Mouse (Mus musculus): Measurements from ENCODE around the gene Itpk1. TPM values are rescaled to one million over a fixed set of nuclear protein-coding genes. Genes with fewer than 3 reads are reported as not detected.
A peak's percentile ranks its signal among the peaks of the same experiment; 100 is the strongest.

The Itpk1 gene
- polyA plus RNA-seq, 1 experiment: 44.0 TPM

- Histone ChIP-seq H3K9ac (ENCODE audit: low read depth, poor library complexity, severe bottlenecking) (peak overlapping the region; percentile 80), H3K27ac (ENCODE audit: insufficient read depth, low read length) (0 out of 2 replicates have a peak overlapping the region, but pooled peaks have one; percentile 2), H3K4me3 (ENCODE audit: low read depth, low read length) (peak overlapping the region; percentile 99), H3K9me3 (replicated peaks; ENCODE audit: control insufficient read depth, insufficient read depth, low read length, poor library complexity, severe bottlenecking) (no peaks in the 10 kb centered on the region), H3K36me3 (ENCODE audit: control insufficient read depth, insufficient read depth, low read length, poor library complexity, severe bottlenecking) (no peaks in the 10 kb centered on the region), H3K4me1 (ENCODE audit: control insufficient read depth, insufficient read depth, low read length) (peaks cover 15% of the 10 kb centered on the region), H3K27me3 (ENCODE audit: control insufficient read depth, insufficient read depth, low read length, poor library complexity, severe bottlenecking) (no peaks in the 10 kb centered on the region)
- no peak for TF ChIP-seq CTCF (IDR thresholded peaks at IDR 0.05; ENCODE audit: low read depth, low read length)
- TF ChIP-seq POLR2A (IDR thresholded peaks at IDR 0.05; ENCODE audit: insufficient read depth, low read length): no peak
Observed at GRCm38 (mm10) chr12:102703921-102704408, 765 bp downstream of the Itpk1 start.

GRCm38 (mm10) chr12:102703441-102703840 is 1.3 kb downstream of the Itpk1 start:
- Histone ChIP-seq H3K9ac (ENCODE audit: low read depth, poor library complexity, severe bottlenecking) (peak overlapping the region; percentile 80), H3K27ac (ENCODE audit: insufficient read depth, low read length) (0 out of 2 replicates have a peak overlapping the region, but pooled peaks have one; percentile 8), H3K9me3 (replicated peaks; ENCODE audit: control insufficient read depth, insufficient read depth, low read length, poor library complexity, severe bottlenecking) (no peaks in the 10 kb centered on the region), H3K27me3 (ENCODE audit: control insufficient read depth, insufficient read depth, low read length, poor library complexity, severe bottlenecking) (no peaks in the 10 kb centered on the region), H3K36me3 (ENCODE audit: control insufficient read depth, insufficient read depth, low read length, poor library complexity, severe bottlenecking) (no peaks in the 10 kb centered on the region), H3K4me1 (ENCODE audit: control insufficient read depth, insufficient read depth, low read length) (peaks cover 16% of the 10 kb centered on the region), H3K4me3 (ENCODE audit: low read depth, low read length) (peak overlapping the region; percentile 99)
- TF ChIP-seq CTCF (IDR thresholded peaks at IDR 0.05; ENCODE audit: low read depth, low read length) (no peak), EP300 (IDR thresholded peaks at IDR 0.05; ENCODE audit: insufficient read depth, low read depth, low read length) (no peak), POLR2A (IDR thresholded peaks at IDR 0.05; ENCODE audit: insufficient read depth, low read length) (no peak)

- Histone ChIP-seq H3K27me3 (ENCODE audit: control insufficient read depth, insufficient read depth, low read length, poor library complexity, severe bottlenecking) (no peaks in the 10 kb centered on the region), H3K9ac (ENCODE audit: low read depth, poor library complexity, severe bottlenecking) (peak overlapping the region; percentile 80), H3K9me3 (replicated peaks; ENCODE audit: control insufficient read depth, insufficient read depth, low read length, poor library complexity, severe bottlenecking) (no peaks in the 10 kb centered on the region), H3K4me3 (ENCODE audit: low read depth, low read length) (peak overlapping the region; percentile 99), H3K27ac (ENCODE audit: insufficient read depth, low read length) (peak overlapping the region; percentile 55; the same call in 1 of the 2 replicates), H3K4me1 (ENCODE audit: control insufficient read depth, insufficient read depth, low read length) (peaks cover 20% of the 10 kb centered on the region), H3K36me3 (ENCODE audit: control insufficient read depth, insufficient read depth, low read length, poor library complexity, severe bottlenecking) (no peaks in the 10 kb centered on the region)
- TF ChIP-seq CTCF (IDR thresholded peaks at IDR 0.05; ENCODE audit: low read depth, low read length): peak; percentile 9
- TF ChIP-seq EP300 (IDR thresholded peaks at IDR 0.05; ENCODE audit: insufficient read depth, low read depth, low read length): no peak
Observed at GRCm38 (mm10) chr12:102703111-102703412, 1.7 kb downstream of the Itpk1 start.

GRCm38 (mm10) chr12:102702356-102703110 is 2.2 kb downstream of the Itpk1 start:
- no peaks in the 10 kb centered on the region for H3K9me3 ChIP-seq (replicated peaks; ENCODE audit: control insufficient read depth, insufficient read depth, low read length, poor library complexity, severe bottlenecking)
- no peaks in the 10 kb centered on the region for H3K36me3 ChIP-seq (ENCODE audit: control insufficient read depth, insufficient read depth, low read length, poor library complexity, severe bottlenecking)
- TF ChIP-seq EP300 (IDR thresholded peaks at IDR 0.05; ENCODE audit: insufficient read depth, low read depth, low read length) (no peak), POLR2A (IDR thresholded peaks at IDR 0.05; ENCODE audit: insufficient read depth, low read length) (no peak), CTCF (IDR thresholded peaks at IDR 0.05; ENCODE audit: low read depth, low read length) (no peak)
- peak overlapping the region; percentile 80 for H3K9ac ChIP-seq (ENCODE audit: low read depth, poor library complexity, severe bottlenecking)
- H3K4me1 ChIP-seq (ENCODE audit: control insufficient read depth, insufficient read depth, low read length): peaks cover 20% of the 10 kb centered on the region
- H3K27ac ChIP-seq (ENCODE audit: insufficient read depth, low read length): peak overlapping the region; percentile 55
- H3K27me3 ChIP-seq (ENCODE audit: control insufficient read depth, insufficient read depth, low read length, poor library complexity, severe bottlenecking): no peaks in the 10 kb centered on the region
- peak overlapping the region; percentile 99 for H3K4me3 ChIP-seq (ENCODE audit: low read depth, low read length)

GRCm38 (mm10) chr12:102701691-102702207 is 3.0 kb downstream of the Itpk1 start:
- TF ChIP-seq POLR2A (IDR thresholded peaks at IDR 0.05; ENCODE audit: insufficient read depth, low read length) (no peak), EP300 (IDR thresholded peaks at IDR 0.05; ENCODE audit: insufficient read depth, low read depth, low read length) (no peak), CTCF (IDR thresholded peaks at IDR 0.05; ENCODE audit: low read depth, low read length) (no peak)
- H3K9me3 ChIP-seq (replicated peaks; ENCODE audit: control insufficient read depth, insufficient read depth, low read length, poor library complexity, severe bottlenecking): no peaks in the 10 kb centered on the region
- H3K27me3 ChIP-seq (ENCODE audit: control insufficient read depth, insufficient read depth, low read length, poor library complexity, severe bottlenecking): no peaks in the 10 kb centered on the region
- H3K36me3 ChIP-seq (ENCODE audit: control insufficient read depth, insufficient read depth, low read length, poor library complexity, severe bottlenecking): no peaks in the 10 kb centered on the region
- H3K9ac ChIP-seq (ENCODE audit: low read depth, poor library complexity, severe bottlenecking): peak overlapping the region; percentile 80; the same call in 1 of the 2 replicates
- H3K4me3 ChIP-seq (ENCODE audit: low read depth, low read length): peak overlapping the region; percentile 55; the same call in 1 of the 2 replicates
- peaks cover 25% of the 10 kb centered on the region for H3K4me1 ChIP-seq (ENCODE audit: control insufficient read depth, insufficient read depth, low read length)
- peak overlapping the region; percentile 33; the same call in 1 of the 2 replicates for H3K27ac ChIP-seq (ENCODE audit: insufficient read depth, low read length)

GRCm38 (mm10) chr12:102700453-102700852 is 4.3 kb downstream of the Itpk1 start:
- no peaks in the 10 kb centered on the region for H3K36me3 ChIP-seq (ENCODE audit: control insufficient read depth, insufficient read depth, low read length, poor library complexity, severe bottlenecking)
- H3K9ac ChIP-seq (ENCODE audit: low read depth, poor library complexity, severe bottlenecking): no peak overlapping the region
- H3K4me3 ChIP-seq (ENCODE audit: low read depth, low read length): no peak overlapping the region
- TF ChIP-seq EP300 (IDR thresholded peaks at IDR 0.05; ENCODE audit: insufficient read depth, low read depth, low read length): no peak
- TF ChIP-seq POLR2A (IDR thresholded peaks at IDR 0.05; ENCODE audit: insufficient read depth, low read length): no peak
- no peak for TF ChIP-seq CTCF (IDR thresholded peaks at IDR 0.05; ENCODE audit: low read depth, low read length)
- no peaks in the 10 kb centered on the region for H3K9me3 ChIP-seq (replicated peaks; ENCODE audit: control insufficient read depth, insufficient read depth, low read length, poor library complexity, severe bottlenecking)
- H3K27ac ChIP-seq (ENCODE audit: insufficient read depth, low read length): no peak overlapping the region
- peaks cover 26% of the 10 kb centered on the region for H3K4me1 ChIP-seq (ENCODE audit: control insufficient read depth, insufficient read depth, low read length)
- no peaks in the 10 kb centered on the region for H3K27me3 ChIP-seq (ENCODE audit: control insufficient read depth, insufficient read depth, low read length, poor library complexity, severe bottlenecking)
